Mouse (Mus musculus): Measurements from ENCODE around the gene Olfr1157.

The Olfr1157 gene

DNA sequence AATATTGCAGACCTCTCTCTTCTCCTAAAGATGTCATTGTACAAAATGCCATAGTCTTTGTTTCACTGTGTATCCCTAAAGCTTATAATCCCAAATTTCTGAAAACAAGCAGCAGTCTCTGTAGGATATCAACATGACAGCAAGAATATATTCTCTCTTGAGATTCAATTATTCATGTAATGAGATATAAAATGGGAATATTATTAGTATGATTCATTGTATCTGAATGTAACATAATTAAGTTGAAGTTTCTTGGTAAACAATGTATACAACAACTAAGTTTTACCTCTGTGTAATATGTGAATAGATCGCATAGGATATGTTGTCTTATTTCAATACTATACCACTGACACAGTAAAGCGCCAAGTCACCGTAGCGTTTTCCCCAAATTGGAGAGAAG lies at the start of gene Olfr1157:
TSS of gene Olfr1157 (minus strand) at position 101 of the 400 bp plus-strand sequence.
- in situ Hi-C loops (cut with MboI; ENCODE audit: low sequenced_read_pairs), result no loop called here

DNA sequence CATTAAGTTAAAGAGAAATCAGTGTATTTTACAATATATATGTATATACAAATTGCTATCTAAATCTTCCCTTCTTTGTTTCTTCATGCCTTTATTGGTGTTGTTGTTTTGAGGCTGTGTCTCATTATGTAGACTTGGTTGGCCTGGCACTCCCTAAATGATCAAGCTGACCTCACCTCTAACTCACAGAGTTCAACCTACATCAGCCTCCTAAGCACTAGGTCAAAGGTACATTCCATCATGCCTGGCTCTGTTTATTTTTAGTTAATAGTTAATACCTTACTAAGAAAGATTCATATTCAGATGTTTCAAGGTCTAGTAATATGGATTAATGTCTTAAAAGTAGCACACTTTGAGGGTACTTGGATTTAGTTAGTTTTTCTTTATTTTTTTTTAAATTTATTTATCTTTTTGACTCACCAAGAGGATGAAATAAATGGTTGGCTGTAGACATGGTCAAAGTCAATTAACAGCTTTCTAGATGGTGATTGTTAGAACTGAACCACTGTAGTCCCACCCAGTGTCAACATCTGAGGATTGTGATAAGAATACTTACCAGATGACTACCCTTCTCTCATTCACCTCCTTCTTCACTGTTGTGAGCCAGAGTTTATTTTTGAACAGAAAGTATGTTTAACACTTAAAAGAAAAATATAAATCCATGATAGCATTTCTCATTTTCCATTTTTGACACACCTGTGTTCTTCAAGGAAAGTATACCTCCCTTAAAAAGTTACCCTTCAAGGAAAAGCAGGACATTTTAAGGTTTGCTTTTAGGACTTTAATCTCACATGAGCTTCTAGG lies 39.6 kb upstream of the Olfr1157 start, which contains the start of gene Olfr1160:
TSS of gene Olfr1160 (minus strand) at position 754 of the 804 bp plus-strand sequence.
- in situ Hi-C loops (cut with MboI; ENCODE audit: low sequenced_read_pairs), result no loop called here

DNA sequence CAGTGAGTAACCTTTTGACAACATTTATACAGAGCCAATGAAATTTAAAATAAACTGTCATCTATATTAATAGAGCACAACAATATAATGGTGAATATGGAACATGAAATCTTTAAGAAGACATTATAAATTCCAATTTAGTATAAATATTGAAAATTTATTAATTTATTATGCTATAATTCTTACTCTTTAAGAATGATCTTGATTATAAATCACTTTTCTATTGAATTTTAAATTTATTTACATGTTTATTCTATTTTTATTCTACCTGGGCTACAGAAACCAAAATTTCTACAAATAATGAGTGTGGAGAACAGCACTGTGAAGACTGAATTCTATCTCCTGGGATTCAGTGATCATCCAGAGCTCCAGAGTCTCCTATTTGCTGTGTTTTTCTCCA lies 21.7 kb upstream of the Olfr1157 start, which contains the start of gene Olfr1158:
TSS of gene Olfr1158 (plus strand) at position 301 of the 400 bp plus-strand sequence.
- in situ Hi-C loops (cut with MboI; ENCODE audit: low sequenced_read_pairs), result no loop called here

DNA sequence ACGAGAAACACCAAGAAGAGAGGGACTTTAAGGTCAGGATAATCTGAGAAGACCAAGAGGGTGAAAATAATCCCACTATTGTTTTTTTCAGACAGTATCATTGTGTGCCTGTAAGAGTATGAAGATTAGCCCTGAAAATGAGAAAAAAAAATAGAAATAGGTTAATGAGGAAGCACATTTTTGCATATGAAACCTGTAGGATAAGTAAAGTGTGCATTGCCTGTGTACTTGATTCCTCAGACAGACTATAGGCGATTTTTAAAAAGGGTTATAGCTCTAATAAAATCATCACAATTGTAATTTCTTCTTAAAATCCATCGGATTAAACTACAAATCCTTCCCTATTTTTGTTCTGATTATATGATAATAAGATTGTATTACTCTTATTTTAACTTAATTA lies 6.5 kb upstream of the Olfr1157 start, which contains the start of gene Olfr74:
TSS of gene Olfr74 (minus strand) at position 101 of the 400 bp plus-strand sequence.
- in situ Hi-C loops (cut with MboI; ENCODE audit: low sequenced_read_pairs), result no loop called here

DNA sequence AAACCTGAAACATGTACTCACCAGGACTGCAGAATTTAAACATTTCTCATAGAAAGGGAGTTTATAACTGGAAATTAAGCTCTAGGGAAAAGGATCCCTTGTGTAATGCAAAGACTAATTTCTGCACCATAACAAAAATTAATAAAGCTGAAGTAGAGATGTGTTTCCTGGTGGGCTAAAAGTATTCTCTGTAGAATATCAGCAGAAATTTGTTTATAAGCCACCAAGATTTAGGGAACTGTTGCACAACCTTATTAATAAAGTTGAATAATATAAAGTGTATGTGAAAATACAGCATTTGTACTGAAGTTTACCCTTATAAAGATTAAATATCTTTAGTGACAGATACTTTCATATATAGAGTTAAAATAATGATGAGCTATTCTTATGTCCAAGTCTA lies 15.1 kb downstream of the Olfr1157 start, which contains the start of gene Olfr1156:
TSS of gene Olfr1156 (minus strand) at position 101 of the 400 bp plus-strand sequence.
- in situ Hi-C loops (cut with MboI; ENCODE audit: low sequenced_read_pairs), result no loop called here

DNA sequence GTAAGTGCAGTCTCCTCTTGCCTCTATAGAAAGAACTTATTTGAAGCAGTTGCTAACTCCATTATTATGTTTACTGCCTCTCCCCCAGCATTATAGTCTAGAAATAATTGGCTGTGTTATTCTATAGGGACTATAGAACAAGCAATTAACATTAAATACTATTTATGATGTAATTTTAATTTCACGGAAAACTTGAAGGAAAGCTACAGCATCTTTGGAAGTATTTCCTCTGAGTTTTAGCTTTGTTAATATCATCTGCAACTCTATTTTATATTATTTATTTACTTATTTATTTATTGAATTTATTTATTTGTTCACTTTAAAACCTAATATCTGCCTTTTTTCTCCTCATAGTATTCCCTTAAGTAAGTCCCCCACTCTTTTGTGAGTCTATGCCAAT lies 23.1 kb downstream of the Olfr1157 start, which contains the start of gene Olfr1155:
TSS of gene Olfr1155 (minus strand) at position 101 of the 400 bp plus-strand sequence.
- in situ Hi-C loops (cut with MboI; ENCODE audit: low sequenced_read_pairs), result no loop called here

Measured in CH12F3 (cell line).